Mouse (Mus musculus): ENCODE results near the gene Dync1i1.

The Dync1i1 gene

DNA sequence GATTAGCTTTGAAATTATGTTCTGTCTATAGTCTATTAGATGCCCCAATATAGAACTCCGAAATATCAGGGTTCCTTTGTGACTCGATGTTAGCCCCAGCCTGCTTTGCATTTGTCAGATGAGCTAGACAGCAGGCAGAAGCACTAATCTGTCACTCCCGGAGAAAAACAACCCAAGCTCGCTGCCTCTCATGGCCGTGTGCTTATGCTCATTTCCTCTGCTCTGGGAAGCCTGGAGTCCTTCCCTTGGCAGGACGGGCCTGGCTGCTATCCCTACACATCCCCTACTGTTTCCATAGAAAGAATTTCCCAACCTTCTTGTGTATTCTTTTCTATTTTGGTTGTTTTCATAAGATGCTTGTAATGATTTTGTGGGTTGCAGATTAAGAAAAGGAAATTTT lies 130.1 kb downstream of the Dync1i1 start:
- no peak for DNase-seq (ENCODE audit: low read depth, low spot score)

DNA sequence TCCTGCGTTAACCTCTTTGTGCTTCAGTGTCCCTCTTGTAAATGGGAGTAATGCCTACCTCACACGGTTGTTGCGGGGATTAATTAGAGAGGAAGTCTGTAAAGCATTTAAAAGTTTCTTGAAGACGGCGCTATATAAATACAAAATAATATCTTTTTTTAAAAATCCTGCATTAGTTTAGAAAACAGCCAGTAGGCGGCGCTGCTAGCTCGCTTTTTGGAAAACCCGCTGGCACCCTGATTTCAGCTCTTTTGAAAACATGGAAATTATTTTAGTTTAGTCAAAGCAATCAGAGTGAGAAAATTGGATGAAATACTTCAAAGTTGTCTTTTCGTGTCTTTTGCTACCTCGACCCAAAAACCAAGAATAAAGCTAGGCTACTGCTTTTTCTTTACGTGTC lies 132.9 kb downstream of the Dync1i1 start:
- peak; percentile 16 for DNase-seq (ENCODE audit: low read depth, low spot score)

DNA sequence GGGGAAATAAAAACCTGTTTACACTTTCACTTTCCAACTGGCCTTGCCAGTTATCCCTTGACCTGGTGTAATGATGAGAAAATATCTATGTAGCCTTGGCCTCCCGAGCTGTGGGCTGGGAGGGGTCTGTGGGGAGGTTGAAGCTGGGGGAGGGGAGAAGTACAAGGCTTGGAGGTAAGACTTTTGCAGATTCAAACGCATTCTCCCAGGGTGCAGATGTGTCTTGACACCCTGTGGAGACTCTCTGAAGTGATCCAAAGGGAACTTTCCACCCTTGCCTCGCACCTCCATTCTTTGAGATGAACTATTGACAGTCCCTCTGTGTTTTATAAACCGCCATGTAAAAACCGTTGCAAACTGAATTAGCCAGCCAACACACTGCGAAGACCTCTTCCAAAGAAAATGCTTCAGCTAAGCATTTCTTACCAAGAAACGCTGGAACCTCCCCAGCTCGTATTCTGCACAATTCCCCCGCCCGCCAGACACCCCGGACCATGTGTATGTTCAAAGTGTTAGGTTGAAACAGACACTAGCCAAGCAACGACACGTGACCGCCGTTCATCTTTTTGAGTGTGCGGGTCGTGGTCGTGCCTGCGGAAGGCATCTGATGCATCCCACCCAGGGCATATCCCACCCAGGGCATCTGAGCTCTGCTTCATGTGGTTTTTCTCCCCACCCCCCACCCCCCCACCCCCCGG lies 133.6 kb downstream of the Dync1i1 start:
- DNase-seq (ENCODE audit: low read depth, low spot score): no peak

DNA sequence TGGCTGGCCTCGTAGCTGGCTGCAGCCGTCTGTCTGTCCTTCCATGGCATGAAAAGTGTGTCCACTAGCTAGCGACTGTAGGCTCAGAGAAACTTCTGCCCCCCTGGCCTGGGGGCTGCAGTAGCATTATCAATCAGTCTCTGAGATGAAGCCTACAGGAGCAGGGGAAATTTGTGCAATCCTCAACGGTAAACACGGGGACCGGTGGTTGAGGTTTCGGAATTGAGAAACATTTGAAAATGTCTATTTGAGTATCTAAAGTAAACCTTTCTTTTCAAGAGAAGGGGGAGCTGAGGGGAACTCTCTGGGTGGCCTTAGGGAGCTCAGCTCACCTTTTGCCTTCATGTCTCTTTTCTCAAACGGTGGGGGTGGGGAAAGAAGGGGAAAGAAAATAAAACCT lies 134.2 kb downstream of the Dync1i1 start:
- DNase-seq (ENCODE audit: low read depth, low spot score): no peak

DNA sequence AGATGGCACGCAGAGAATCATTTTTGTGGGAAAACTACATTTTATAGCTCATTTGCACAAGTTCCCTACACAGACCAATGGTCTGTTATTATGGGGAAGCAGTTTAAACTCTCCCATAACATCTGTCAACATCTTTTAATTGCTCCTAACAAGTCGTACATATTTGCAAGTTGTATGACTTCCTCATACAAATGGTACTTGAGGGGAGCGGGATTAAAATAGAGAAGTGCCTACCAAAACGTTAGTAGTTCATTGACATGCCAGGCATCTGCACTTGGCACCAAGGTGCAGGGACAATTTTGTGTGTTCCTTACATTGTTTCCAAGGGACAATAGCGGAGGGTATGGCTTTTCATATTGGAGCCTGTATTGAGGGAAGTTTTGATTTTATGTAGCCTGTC lies 140.7 kb downstream of the Dync1i1 start:
- DNase-seq (ENCODE audit: low read depth, low spot score): no peak

DNA sequence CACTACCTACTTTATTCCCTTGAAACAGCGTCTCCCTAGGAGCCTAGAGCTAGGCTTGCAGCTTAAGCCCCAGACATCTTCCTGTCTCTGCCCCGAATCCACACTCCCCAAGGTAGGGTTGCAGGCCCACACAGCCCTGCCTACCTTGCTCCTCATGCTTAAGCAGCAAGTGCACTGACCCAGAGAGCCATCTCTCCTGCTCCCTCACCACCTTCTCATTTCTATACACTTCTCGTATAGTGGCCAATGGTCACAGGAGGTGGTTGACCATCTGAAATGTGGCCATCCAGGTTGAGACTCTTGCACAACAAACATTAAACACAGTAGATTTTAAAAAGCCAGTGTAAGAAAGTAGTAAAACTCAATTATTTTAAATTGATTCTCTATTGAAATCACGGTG lies 141.8 kb downstream of the Dync1i1 start:
- DNase-seq (ENCODE audit: low read depth, low spot score): no peak

DNA sequence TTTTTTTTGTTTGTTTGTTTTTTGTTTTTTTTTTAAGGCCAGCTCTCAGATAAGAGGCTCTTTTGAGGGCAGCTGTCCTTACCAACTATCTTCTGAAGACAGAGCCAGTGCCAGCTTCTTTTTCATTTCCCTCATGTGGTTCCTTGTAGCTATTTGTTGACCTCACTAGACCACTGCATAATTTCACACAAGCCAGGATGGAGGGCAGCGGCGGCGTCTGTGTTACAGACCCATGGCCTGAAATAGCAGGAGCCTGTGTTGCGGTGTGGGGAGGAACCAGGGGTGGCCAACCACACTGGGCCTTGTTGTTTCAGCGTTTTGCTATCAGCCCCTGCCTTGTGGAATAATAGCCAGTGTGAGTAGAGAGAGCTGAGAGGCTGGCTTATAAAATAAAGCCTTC lies 145.6 kb downstream of the Dync1i1 start:
- DNase-seq (ENCODE audit: low read depth, low spot score): no peak

DNA sequence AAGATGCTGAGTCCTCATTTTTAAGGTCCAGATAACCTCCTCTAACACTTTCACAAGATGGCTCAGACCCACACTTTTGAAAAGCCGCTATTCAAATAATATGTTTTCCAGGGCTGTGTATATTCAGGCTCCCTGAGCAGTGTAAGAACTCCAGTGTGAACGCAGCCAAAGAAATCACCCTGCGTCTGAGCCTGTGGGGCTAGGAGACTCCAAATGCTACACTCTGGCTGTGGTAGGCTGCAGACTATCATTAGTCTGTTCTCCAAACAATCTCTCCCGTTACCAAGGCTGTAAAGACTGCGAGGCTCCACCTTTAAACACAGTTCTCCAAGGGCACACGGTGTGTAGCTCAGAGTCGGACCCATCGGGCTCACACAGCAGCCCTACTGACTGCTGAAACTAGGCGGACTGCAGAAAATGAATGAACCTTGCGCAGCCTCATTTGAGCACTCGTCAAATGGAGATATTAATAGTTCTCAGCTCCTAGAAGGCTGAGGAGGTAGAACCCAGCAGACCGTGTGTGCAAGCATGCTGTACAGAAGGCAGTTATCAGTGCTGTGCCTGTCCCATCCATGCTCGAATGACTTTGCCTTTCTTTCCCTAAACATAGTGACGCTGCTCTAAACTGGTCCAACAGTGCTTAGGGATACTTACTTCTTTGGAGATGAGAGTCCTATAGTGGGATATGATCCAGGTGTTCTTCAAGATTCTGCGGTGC lies 146.3 kb downstream of the Dync1i1 start:
- no peak for DNase-seq (ENCODE audit: low read depth, low spot score)

DNA sequence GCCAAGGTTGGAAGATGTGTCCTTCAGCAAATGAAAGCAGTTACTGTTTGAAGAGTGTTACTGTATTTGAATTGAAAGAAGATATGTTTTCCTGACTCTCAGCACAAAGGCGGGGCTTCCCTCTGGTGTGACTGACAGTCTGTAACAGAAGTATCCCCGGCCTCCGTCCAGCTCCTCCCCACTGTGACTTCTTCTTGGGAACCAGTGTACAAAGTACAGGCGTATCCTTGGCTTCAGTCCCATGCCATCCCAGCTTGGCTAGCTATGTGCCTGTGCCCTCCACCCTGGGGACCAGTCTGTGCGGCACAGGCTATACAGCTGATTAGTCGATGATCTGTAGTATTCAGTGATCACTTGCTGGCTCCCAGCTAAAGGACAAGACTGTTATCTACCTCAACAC lies 163.9 kb downstream of the Dync1i1 start:
- no peak for DNase-seq (ENCODE audit: low read depth, low spot score)

DNA sequence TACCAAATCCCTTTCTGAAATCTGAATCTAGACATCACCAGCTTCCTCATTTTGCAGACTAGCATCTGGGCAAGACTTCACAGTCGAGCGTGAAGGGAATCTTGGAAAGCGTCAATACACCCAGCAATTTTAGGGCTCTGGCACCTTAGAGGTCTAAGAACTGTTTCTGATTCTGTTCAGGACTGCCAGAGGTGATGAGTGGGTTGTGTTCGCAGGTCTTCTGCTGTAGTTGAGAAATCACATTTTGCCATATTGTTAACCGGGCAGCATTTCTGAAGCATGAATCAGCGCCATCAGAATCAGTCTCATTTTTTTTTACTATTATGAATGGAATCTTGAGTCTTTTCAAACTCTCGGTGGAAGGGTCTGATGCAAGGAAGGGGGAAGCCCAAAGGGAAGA lies 185.9 kb downstream of the Dync1i1 start:
- no peak for DNase-seq (ENCODE audit: low read depth, low spot score)

DNA sequence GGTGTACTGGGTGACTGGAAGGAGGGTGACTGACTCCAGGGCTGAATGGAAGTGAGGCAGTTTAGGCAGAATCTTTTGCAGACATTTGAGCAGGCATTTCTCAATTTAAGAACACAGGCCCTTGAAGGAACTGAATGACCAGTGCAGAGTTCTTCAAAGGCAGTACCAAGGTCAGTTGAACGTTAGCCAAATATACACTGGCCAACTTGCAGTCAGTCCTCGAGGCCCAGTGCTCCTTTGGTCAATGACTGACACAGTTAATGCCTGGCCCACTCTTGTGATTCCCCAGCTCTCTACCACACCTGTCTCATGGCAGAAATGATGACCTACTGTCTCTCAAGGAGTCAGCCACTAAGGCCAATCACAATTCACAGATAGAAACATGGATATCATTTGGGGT lies 189.6 kb downstream of the Dync1i1 start:
- no peak for DNase-seq (ENCODE audit: low read depth, low spot score)

DNA sequence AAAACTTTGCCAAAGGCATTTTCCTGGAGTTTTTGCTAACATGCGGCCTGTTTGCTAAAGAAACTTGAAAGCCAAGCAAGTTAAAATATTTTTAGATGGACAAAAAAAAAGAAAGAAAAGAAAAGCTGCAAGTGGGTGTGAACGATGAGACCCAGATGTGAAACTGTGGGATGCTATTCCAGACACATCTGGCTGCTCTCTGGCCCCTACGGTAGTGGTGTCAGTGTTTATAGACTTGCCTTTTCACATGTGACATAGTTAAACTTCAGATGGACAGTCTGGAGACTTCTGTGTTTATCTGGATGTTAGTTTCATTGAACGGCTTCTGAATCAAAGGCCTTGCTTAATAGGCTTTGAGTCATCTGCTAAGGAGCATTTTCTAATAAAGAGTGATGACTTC lies 195.2 kb downstream of the Dync1i1 start:
- DNase-seq (ENCODE audit: low read depth, low spot score): no peak

DNA sequence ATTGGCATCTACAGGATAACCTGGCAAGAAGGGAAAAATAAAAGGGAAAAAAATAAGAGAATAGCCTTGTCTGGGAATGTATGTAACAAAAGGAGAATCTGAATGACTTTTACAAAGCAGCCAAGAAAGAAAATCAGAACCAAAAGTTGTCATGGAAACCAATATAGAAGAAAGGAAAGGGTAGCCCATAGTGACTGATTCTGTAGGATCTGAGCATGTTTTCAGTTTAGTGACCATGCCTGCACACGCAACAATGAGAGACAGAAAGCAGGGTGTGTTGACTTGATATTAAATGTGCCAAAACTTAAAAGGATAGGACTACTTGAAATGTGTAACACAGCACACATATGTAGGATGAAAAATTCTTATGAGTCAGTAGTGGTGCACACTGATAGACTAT lies 197.2 kb downstream of the Dync1i1 start:
- no peak for DNase-seq (ENCODE audit: low read depth, low spot score)

DNA sequence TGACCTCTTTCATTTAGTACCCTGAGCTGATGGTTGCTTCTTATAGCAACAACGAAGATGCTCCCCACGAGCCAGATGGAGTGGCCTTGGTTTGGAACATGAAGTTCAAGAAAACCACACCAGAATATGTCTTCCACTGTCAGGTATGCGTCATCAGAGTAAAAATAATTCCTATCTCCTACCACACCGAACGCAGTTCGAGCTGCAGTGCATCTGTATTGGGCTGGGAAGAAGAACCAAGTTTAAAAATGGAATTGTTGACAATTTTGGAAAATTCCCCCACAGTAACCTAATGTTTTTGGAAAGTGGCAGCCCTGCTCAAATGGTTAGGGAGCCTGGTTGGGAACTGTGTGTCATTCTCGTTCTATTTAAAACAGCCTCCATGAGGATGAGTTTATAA lies 197.7 kb downstream of the Dync1i1 start:
- no peak for DNase-seq (ENCODE audit: low read depth, low spot score)

DNA sequence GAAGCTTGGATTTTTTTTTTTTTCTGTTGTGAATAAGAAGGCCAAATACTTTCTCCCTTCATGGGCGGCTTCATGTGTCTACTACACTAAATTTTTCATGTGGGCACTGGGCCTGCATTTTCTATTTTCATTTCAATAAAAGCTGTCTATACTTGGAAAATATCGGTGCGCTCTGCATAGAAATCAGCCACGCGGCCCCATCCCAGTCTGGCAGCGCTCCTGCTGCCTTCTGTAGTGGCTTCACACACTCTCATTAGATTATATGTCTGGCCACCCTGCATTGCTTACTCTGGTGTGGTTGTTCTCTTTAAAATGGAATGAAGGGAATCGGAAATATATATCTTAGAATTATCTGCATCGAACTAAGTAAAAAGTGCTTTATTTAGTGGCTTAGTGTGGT lies 204.7 kb downstream of the Dync1i1 start:
- DNase-seq (ENCODE audit: low read depth, low spot score): no peak

DNA sequence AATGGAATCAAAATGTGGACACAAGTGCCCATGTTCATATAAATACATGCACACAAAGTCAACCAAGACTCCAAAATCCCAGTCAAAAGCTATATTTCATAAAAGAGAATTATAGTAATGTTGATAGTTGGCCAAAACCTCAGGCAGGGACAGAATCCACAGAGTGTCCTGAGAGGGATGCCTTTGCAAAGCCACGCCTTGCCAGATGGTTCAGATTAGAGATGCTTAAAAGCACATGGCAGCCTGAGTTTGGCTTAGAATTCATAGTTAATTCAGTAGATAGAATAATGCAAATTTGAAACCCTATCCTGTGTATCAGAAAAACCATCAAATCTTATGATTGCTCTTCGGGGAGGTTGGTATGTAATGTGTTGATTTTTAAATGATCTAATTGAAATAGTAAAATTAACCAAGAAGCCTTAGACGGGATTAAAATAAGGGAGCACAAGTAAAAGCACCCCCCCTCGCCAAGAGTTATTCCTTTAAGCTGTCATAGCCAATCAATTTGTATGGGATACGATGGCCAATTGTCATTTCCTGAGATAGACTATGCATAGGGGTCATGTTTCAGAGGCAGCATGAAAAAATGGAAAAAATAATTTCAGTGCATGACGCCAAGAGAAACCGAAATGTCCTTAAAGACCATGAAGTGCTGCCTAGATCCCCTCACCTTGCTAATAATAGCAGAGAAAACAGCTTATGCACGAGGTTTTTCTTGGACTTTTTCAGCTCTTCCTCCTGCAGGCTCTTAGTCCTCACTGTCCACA lies 210.3 kb downstream of the Dync1i1 start:
- no peak for DNase-seq (ENCODE audit: low read depth, low spot score)

DNA sequence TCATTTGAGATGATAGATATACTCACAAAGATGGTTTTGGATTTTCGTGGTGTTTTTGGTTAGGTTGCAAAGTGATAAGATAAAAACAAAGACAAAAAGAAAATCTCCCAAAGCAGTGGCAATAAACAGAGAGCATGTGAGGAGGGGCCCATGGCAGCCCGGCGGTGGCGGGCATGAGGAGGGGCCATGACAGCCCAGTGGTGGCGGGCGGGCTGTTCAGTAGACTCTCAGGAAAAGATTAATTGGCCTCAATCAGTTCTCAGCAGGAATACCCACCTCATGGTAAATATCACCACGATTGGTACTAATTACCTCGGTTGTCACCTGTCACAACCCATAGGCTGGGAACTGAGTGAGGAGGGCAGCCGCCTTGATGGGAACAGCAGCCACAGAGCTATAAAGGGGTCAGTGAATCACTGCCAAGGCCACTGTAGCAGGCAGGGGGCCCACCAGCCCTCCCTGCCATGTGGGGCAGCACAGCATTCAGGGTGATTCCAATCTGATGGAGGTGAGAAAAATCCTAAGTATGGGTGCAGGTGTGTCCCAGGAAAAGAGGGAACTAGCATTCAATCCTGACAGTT lies 224.5 kb downstream of the Dync1i1 start:
- DNase-seq (ENCODE audit: low read depth, low spot score): no peak

DNA sequence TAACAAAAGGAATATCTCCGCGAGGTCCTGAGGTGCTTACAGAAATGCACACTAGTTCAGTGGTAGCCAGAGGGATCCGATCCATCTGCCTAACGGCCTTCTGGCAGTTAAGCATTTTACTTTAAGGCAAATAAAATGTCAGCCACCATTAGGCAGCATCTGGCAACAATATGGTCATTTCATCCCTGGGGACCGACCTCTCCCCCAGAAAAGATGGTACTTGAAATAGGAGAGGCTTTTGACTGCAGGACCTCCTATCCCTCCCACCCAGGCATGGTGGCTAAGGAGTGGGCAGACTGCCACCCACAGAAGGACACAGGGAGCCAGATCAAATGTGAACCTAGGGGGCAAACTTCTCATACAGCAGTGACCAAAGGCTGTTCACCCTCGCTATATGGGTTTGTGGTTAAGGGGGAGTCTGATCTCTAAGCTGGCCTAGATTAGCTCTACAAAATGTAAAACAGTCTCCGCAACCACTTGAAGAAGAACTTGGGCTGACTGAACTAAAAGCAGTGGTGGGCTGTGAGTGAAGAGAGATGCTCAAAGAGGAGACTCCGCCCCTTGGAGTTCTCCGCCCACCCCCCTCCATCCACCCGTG lies 231.0 kb downstream of the Dync1i1 start:
- no peak for DNase-seq (ENCODE audit: low read depth, low spot score)

DNA sequence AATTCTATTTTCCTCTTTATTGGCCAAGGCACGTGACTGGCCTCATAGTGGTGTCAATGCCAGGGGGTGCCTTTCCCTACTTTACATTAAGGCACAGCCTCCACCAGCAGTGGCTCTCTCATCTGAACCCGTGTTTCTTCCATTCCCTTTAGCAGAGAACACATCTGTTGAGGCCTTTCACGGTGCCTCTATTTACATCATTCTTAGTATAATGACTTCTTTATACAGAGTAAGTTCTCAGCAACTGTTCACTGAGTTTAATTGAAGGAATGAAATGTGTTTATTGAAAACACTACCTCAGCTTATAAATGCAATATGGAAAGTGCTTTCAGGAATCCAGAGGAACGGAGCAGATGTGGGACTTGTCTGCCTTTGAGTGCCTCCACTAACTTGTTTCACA lies 235.3 kb downstream of the Dync1i1 start:
- DNase-seq (ENCODE audit: low read depth, low spot score): no peak

DNA sequence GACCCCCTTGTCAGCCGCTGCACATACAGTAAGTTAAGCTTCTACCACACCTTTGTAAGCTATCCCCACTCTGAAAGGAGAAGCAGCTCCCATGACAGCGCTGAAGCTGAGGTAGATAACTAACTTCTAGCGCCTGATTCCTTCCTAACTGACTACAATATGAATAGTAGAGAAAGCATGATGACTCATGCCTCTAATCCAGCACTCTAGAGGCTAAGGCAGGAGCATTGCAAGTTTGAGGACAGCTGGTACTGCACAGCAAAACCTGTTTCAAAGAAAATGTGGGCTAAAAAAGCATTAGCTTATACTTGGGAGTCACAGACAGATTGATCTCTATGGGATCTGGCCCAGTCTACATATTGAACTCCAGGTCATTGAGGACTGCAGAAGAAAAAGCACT lies 236.5 kb downstream of the Dync1i1 start:
- no peak for DNase-seq (ENCODE audit: low read depth, low spot score)

DNA sequence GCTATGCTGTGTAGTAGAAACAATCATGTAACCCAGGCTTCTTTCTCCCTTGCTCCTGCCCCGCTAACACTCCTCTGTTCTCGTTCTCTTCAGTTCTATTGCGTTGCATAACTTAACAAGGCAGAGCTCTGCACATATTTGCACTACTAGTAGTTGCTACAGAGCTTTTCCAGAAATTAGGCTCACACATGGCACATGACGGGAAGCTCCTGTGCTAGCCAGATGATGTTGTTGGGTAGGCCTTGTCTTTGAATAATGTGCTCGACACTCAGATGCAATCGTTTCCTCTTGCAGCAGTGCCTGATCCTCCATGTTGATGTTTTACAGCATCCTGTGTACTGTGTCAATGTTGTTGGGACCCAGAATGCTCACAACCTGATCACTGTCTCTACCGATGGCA lies 240.9 kb downstream of the Dync1i1 start:
- no peak for DNase-seq (ENCODE audit: low read depth, low spot score)

DNA sequence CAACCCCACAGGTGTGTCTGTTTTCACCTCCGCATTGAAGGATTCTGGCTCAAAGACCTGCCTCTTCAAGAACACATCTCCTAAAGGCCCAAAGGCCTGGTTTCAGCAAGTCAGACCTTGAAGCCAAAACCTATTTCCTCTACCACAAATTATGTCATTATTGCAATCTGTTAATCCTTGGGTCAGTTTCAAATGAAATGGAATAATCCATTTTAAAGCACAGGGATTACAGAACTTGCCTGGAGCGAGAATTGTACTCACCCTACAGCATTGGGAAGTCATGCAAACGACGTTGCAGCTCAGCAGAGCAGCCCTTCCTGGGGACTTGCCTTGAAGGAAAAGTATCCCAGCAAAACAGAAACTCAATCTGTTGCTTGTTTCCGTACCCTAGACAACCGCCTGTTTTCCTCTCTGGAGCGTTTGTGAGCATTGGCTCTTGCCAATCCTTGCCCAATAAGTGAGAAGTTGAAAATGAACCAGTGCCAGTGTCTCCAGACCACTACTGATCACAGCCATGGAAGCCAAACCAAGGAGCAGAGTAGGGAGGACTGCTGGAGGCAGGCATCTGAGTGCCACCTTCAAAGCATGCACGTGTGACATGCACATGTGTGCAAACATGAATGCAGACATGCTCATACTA lies 241.5 kb downstream of the Dync1i1 start:
- no peak for DNase-seq (ENCODE audit: low read depth, low spot score)

All from CD4-positive, CD25-positive, alpha-beta regulatory T cell, adult 2 months (primary cell).